Mouse (Mus musculus): ENCODE results near the gene Nkg7. TPM values are rescaled to one million over a fixed set of nuclear protein-coding genes. Genes with fewer than 3 reads are reported as not detected.
A peak's percentile ranks its signal among the peaks of the same experiment; 100 is the strongest.

Gene Nkg7
- polyA plus RNA-seq, 1 experiment from 2014 or later, result 0.45 TPM

DNA sequence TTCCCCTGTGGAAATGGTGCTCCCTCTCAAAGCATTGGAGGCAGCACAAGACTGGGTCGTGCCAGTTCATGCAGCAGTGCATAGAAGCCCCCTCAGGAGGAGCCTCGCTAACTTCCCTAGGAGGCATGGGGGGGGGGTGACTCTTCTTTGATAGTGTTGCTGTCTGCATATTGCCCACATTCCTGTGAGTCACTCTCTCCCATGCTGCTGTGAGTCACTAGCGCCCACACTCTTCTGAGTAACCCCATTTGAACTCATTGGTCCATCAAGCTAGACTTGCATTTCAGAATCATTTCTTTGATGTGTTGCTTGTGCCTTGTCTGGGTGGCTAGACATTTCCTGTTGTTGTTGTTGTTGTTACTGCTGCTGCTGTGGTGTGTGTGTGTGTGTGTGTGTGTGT lies 44.3 kb downstream of the Nkg7 start:
- Histone ChIP-seq H3K27ac (ENCODE audit: low read depth, low read length) (no peak overlapping the region), H3K4me3 (ENCODE audit: low read length) (no peak overlapping the region), H3K27me3 (replicated peaks; ENCODE audit: control insufficient read depth, insufficient read depth, low read length) (peaks cover 12% of the 10 kb centered on the region), H3K4me2 (ENCODE audit: low read length) (no peak overlapping the region), H3K36me3 (ENCODE audit: control insufficient read depth, insufficient read depth, low read length) (no peaks in the 10 kb centered on the region; the same call in 1 of the 2 replicates), H3K9me3 (ENCODE audit: control insufficient read depth, low read length) (no peaks in the 10 kb centered on the region), H3K9ac (ENCODE audit: low read depth, low read length) (no peak overlapping the region), H3K4me1 (ENCODE audit: control insufficient read depth, insufficient read depth, low read depth, low read length) (peaks cover 7% of the 10 kb centered on the region)
- 72% methylated on average over 3 of the region's 3 CpGs for WGBS
- no peak for ATAC-seq

DNA sequence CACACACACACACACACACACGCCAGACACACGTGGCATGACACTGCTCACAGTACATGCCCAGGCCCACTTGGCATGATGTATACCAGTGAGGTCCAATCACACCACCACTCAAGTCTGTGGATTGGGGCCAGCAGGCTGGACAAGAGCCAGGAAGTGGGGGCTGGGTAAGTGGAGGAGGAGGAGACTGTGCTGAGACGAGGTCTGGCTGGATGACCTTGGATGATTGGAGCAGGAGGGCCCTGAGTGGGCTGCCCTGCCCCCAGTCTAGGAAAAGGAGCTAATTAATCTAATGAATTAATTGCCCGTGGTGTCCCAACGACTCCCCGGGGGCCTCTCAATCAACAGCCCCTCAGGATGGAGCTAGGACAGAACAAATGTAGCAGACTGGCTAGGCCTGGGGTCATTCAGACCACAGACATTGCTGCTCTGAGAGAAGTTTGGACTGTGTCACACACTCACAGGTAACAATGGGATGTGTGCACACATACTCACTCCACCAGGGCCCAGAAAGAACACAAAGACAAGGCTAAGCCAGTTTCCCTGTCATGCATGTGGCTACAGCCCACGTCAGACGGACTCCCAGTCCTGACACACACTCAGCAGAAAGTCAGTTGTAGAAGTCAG lies 45.3 kb downstream of the Nkg7 start:
- Histone ChIP-seq H3K4me1 (ENCODE audit: control insufficient read depth, insufficient read depth, low read depth, low read length) (peaks cover 7% of the 10 kb centered on the region), H3K9me3 (ENCODE audit: control insufficient read depth, low read length) (no peaks in the 10 kb centered on the region), H3K27ac (ENCODE audit: low read depth, low read length) (no peak overlapping the region), H3K27me3 (replicated peaks; ENCODE audit: control insufficient read depth, insufficient read depth, low read length) (peaks cover 12% of the 10 kb centered on the region), H3K36me3 (ENCODE audit: control insufficient read depth, insufficient read depth, low read length) (no peaks in the 10 kb centered on the region; the same call in 1 of the 2 replicates), H3K4me2 (ENCODE audit: low read length) (no peak overlapping the region), H3K4me3 (ENCODE audit: low read length) (no peak overlapping the region), H3K9ac (ENCODE audit: low read depth, low read length) (no peak overlapping the region)
- 33% methylated on average over 8 of the region's 8 CpGs for WGBS
- peak; percentile 73 for ATAC-seq

DNA sequence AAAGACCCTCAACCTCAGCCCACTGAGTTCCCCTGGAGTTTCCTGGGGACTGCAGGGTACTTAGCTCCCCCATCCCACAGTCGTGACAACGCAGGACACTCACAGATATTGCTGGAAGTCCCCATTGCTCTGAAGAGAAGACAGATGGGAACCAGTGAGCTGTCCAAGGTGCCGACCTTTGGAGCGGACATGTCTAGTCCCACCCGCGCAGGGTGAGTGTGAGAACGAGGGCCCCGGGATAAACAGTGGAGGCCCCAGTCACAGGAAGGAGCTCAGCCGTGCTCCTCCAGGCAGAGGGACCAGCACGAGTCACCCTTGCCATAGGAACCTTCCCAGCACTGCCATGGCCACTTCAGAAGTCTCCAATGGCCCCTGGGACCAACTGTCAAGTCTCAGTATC lies 46.4 kb downstream of the Nkg7 start:
- Histone ChIP-seq H3K9ac (ENCODE audit: low read depth, low read length) (no peak overlapping the region), H3K4me1 (ENCODE audit: control insufficient read depth, insufficient read depth, low read depth, low read length) (peaks cover 7% of the 10 kb centered on the region), H3K27ac (ENCODE audit: low read depth, low read length) (no peak overlapping the region), H3K4me3 (ENCODE audit: low read length) (no peak overlapping the region), H3K9me3 (ENCODE audit: control insufficient read depth, low read length) (no peaks in the 10 kb centered on the region), H3K36me3 (ENCODE audit: control insufficient read depth, insufficient read depth, low read length) (no peaks in the 10 kb centered on the region; the same call in 1 of the 2 replicates), H3K4me2 (ENCODE audit: low read length) (no peak overlapping the region), H3K27me3 (replicated peaks; ENCODE audit: control insufficient read depth, insufficient read depth, low read length) (peaks cover 2% of the 10 kb centered on the region; the same call in 1 of the 2 replicates)
- no peak for ATAC-seq
- WGBS, result 19% methylated on average over 10 of the region's 10 CpGs

Small RNA genes lying within 50 kb of the gene (microRNA-seq; reads per million reads assigned to microRNA genes)
- not detected for gene Mir7051

Other genes with a start within 250 kb of the Nkg7 start
- gene Zfp715, start 123.8 kb upstream of the Nkg7 start, polyA plus RNA-seq (2015; fragmentation: Nextera tagmentation; extraction: Ambion mirVana), result 19.3 and 23.1 TPM in 2 replicates
- 0.20 and 0.35 TPM in 2 replicates for gene Siglecf, start 85.7 kb upstream of the Nkg7 start, polyA plus RNA-seq (2015; fragmentation: Nextera tagmentation; extraction: Ambion mirVana)
- not detected in 2 replicates for gene Siglecg, start 28.9 kb upstream of the Nkg7 start, polyA plus RNA-seq (2015; fragmentation: Nextera tagmentation; extraction: Ambion mirVana)
- not detected in 2 replicates for gene Lim2, start 9.4 kb upstream of the Nkg7 start, polyA plus RNA-seq (2015; fragmentation: Nextera tagmentation; extraction: Ambion mirVana)
- not detected in 2 replicates for gene Cldnd2, start 3.7 kb downstream of the Nkg7 start, polyA plus RNA-seq (2015; fragmentation: Nextera tagmentation; extraction: Ambion mirVana)
- gene Etfb, start 7.0 kb downstream of the Nkg7 start, polyA plus RNA-seq (2015; fragmentation: Nextera tagmentation; extraction: Ambion mirVana), result 140 and 142 TPM in 2 replicates
- 0.49 TPM in 1 of 2 replicates, not detected in the other for gene Gm45233, start 7.1 kb downstream of the Nkg7 start, polyA plus RNA-seq (2015; fragmentation: Nextera tagmentation; extraction: Ambion mirVana)
- gene Vsig10l, start 26.1 kb downstream of the Nkg7 start, polyA plus RNA-seq (2015; fragmentation: Nextera tagmentation; extraction: Ambion mirVana), result 20.4 and 26.1 TPM in 2 replicates
- gene Iglon5, start 53.0 kb downstream of the Nkg7 start, polyA plus RNA-seq (2015; fragmentation: Nextera tagmentation; extraction: Ambion mirVana), result 9.7 and 12.0 TPM in 2 replicates
- 0.07 and 0.11 TPM in 2 replicates for gene 4931406B18Rik, start 68.9 kb downstream of the Nkg7 start, polyA plus RNA-seq (2015; fragmentation: Nextera tagmentation; extraction: Ambion mirVana)
- 1.3 and 1.9 TPM in 2 replicates for gene Cd33, start 107.4 kb downstream of the Nkg7 start, polyA plus RNA-seq (2015; fragmentation: Nextera tagmentation; extraction: Ambion mirVana)
- 6.9 and 7.9 TPM in 2 replicates for gene Zfp658, start 125.2 kb downstream of the Nkg7 start, polyA plus RNA-seq (2015; fragmentation: Nextera tagmentation; extraction: Ambion mirVana)
- 14.4 and 16.2 TPM in 2 replicates for gene Zfp719, start 142.5 kb downstream of the Nkg7 start, polyA plus RNA-seq (2015; fragmentation: Nextera tagmentation; extraction: Ambion mirVana)
- gene Zfp819, start 170.1 kb downstream of the Nkg7 start, polyA plus RNA-seq (2015; fragmentation: Nextera tagmentation; extraction: Ambion mirVana), result 0.45 and 0.46 TPM in 2 replicates
- 0.10 TPM in 1 of 2 replicates, not detected in the other for gene Ceacam18, start 197.6 kb downstream of the Nkg7 start, polyA plus RNA-seq (2015; fragmentation: Nextera tagmentation; extraction: Ambion mirVana)
- gene Siglece, start 223.1 kb downstream of the Nkg7 start, polyA plus RNA-seq (2015; fragmentation: Nextera tagmentation; extraction: Ambion mirVana), result 0.31 and 0.41 TPM in 2 replicates
- 20.6 and 23.0 TPM in 2 replicates for gene Ctu1, start 234.9 kb downstream of the Nkg7 start, polyA plus RNA-seq (2015; fragmentation: Nextera tagmentation; extraction: Ambion mirVana)